Mouse (Mus musculus): ENCODE measurements around the gene Uhrf1bp1l.

Uhrf1bp1l gene

GRCm38 (mm10) chr10:89745666-89746020 lies 852 bp downstream of the Uhrf1bp1l start:
- DNase-seq (ENCODE audit: low spot score in 2 of 2): no peak

GRCm38 (mm10) chr10:89746581-89746980 lies 1.8 kb downstream of the Uhrf1bp1l start:
- DNase-seq (ENCODE audit: low spot score in 2 of 2): no peak

GRCm38 (mm10) chr10:89747221-89747905 lies 2.6 kb downstream of the Uhrf1bp1l start:
- no peak for DNase-seq (ENCODE audit: low spot score in 2 of 2)

GRCm38 (mm10) chr10:89747911-89748310 lies 3.1 kb downstream of the Uhrf1bp1l start:
- no peak for DNase-seq (ENCODE audit: low spot score in 2 of 2)

- no peak for DNase-seq (ENCODE audit: low spot score in 2 of 2)
Measured at GRCm38 (mm10) chr10:89748619-89749018, 3.8 kb downstream of the Uhrf1bp1l start.

- no peak for DNase-seq (ENCODE audit: low spot score in 2 of 2)
Measured at GRCm38 (mm10) chr10:89751069-89751468, 6.3 kb downstream of the Uhrf1bp1l start.

GRCm38 (mm10) chr10:89755231-89755630 lies 10.4 kb downstream of the Uhrf1bp1l start:
- no peak for DNase-seq (ENCODE audit: low spot score in 2 of 2)

- DNase-seq (ENCODE audit: low spot score in 2 of 2): no peak
Measured at GRCm38 (mm10) chr10:89760772-89761171, 16.0 kb downstream of the Uhrf1bp1l start.

- DNase-seq (ENCODE audit: low spot score in 2 of 2): no peak
Measured at GRCm38 (mm10) chr10:89764457-89765121, 19.8 kb downstream of the Uhrf1bp1l start.

GRCm38 (mm10) chr10:89765790-89766714 lies 21.3 kb downstream of the Uhrf1bp1l start:
- DNase-seq (ENCODE audit: low spot score in 2 of 2): no peak

- no peak for DNase-seq (ENCODE audit: low spot score in 2 of 2)
Measured at GRCm38 (mm10) chr10:89768352-89769020, 23.7 kb downstream of the Uhrf1bp1l start.

GRCm38 (mm10) chr10:89769096-89769495 lies 24.3 kb downstream of the Uhrf1bp1l start:
- DNase-seq (ENCODE audit: low spot score in 2 of 2): no peak

GRCm38 (mm10) chr10:89771894-89772293 lies 27.1 kb downstream of the Uhrf1bp1l start:
- DNase-seq (ENCODE audit: low spot score in 2 of 2): no peak

GRCm38 (mm10) chr10:89776029-89776428 lies 31.2 kb downstream of the Uhrf1bp1l start:
- DNase-seq (ENCODE audit: low spot score in 2 of 2): no peak

- no peak for DNase-seq (ENCODE audit: low spot score in 2 of 2)
Measured at GRCm38 (mm10) chr10:89791870-89792269, 47.1 kb downstream of the Uhrf1bp1l start.

GRCm38 (mm10) chr10:89794121-89794520 lies 49.3 kb downstream of the Uhrf1bp1l start:
- DNase-seq (ENCODE audit: low spot score in 2 of 2): no peak

- no peak for DNase-seq (ENCODE audit: low spot score in 2 of 2)
Measured at GRCm38 (mm10) chr10:89819146-89819545, 74.4 kb downstream of the Uhrf1bp1l start.

- peak in 1 of 2 experiments; percentile 22 for DNase-seq (ENCODE audit: low spot score in 2 of 2)
Measured at GRCm38 (mm10) chr10:89823906-89824305, 79.1 kb downstream of the Uhrf1bp1l start.

- DNase-seq (ENCODE audit: low spot score in 2 of 2): no peak
Measured at GRCm38 (mm10) chr10:89826896-89827295, 82.1 kb downstream of the Uhrf1bp1l start.

GRCm38 (mm10) chr10:89832334-89832733 lies 87.5 kb downstream of the Uhrf1bp1l start:
- no peak for DNase-seq (ENCODE audit: low spot score in 2 of 2)

GRCm38 (mm10) chr10:89833166-89833565 lies 88.4 kb downstream of the Uhrf1bp1l start:
- DNase-seq (ENCODE audit: low spot score in 2 of 2): no peak

GRCm38 (mm10) chr10:89837476-89837875 lies 92.7 kb downstream of the Uhrf1bp1l start:
- no peak for DNase-seq (ENCODE audit: low spot score in 2 of 2)

Data from spleen, postnatal 10 days (tissue).